Mouse (Mus musculus) CD8-positive naive resting alpha-beta T cell, adult 2 months (primary cell): ENCODE measurements around the gene Golga2.

Experiments
- DNase-seq, 2 experiments: peaks; one replicate each; pipeline ENCODE4 v3.0.0; 2022; ENCODE audit warnings: low read depth in 2 of 2, low spot score in 2 of 2

The Golga2 gene

DNA sequence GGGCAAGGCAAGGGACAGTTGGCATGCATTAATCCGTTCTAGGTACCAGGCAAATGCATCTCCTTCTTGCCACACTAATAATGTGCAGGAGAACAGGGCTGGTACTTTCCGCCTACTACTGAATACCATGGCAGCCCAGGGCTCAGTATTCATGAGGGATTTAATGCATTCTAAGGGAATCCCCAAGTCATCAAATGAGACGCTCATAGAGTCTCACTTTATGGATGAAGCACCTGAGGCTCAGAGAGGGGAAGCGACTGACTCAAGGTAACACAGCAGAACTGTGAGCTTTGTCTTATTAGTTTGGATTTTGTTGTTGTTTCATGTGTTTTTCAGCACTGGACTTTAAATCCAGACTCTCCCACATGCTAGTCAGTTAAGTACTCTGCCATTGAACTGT is 54.9 kb downstream of the Golga2 start:
- no peak for DNase-seq

DNA sequence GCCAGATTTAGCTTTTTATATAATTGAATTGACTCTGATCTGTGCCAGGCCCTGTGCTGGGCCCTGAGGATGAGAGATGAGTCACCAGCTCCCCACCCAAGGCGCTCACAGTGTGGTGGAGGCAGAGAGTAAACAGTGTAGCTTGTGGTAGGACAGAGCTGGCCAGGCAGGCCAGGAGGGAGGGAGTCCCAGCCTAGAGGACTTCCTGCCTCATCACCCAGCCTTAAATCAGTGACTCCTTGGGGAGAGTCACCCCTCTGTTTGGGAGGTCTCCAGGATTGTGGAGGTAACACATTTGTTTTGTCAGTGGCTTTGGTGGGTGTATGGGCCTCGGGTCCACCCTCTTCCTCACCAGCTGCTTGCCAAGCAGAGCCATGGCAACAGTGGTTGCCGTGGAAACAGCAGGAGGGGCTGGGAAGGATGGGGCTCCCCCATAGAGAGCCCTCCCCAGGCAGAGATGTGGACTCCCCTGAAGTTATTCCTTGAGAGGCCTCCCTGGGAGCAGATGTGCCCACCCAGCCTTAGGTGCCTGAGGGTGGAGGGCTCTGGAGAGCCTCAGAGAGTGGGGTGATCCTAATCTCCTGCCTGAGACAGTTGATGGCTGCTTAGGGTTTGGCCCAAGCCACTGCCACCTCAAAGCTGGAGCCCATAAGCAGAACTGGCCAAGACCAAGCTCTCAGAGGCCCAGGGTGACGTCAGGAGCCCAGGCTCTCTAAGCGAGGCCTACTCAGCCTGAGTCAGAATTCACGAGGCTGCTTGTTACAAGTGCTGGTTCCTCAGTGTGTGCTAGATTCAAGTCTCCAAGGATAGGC is 55.6 kb downstream of the Golga2 start:
- no peak for DNase-seq

DNA sequence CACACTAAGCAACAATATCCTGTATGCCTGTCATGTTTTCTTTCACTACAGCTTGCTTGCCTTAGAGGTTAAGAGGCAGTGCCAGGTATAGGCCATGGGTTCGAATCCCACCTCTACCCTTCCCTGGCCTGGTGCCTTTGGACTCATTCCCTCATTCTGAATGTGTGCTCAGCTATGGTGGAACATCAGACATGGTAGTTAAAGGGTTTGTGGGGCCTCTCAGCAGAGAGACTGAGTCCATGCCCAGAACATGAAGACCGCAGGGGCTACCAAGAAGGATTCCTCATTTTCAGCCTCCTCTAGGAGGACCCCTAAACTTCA is 56.1 kb downstream of the Golga2 start:
- DNase-seq, result no peak

DNA sequence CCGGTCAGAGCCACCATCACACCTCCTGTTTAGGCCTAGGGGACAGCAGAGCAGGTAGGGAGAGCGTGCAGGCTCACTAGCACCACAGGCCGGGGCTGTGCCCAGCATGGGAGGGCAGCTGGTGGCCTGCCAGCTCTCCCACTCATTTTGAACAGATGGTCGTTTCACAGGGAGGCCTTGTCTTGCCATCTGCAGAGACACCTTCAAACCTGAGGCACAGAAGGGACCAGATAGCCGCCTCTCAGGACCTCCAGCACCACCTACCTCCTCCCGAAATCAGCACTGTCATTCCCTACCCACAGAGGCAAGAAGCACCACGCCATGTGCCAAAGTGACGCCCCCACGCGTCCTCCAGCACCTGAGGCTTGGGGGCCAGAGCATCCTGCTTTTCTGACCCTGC is 56.9 kb downstream of the Golga2 start:
- DNase-seq, result no peak

DNA sequence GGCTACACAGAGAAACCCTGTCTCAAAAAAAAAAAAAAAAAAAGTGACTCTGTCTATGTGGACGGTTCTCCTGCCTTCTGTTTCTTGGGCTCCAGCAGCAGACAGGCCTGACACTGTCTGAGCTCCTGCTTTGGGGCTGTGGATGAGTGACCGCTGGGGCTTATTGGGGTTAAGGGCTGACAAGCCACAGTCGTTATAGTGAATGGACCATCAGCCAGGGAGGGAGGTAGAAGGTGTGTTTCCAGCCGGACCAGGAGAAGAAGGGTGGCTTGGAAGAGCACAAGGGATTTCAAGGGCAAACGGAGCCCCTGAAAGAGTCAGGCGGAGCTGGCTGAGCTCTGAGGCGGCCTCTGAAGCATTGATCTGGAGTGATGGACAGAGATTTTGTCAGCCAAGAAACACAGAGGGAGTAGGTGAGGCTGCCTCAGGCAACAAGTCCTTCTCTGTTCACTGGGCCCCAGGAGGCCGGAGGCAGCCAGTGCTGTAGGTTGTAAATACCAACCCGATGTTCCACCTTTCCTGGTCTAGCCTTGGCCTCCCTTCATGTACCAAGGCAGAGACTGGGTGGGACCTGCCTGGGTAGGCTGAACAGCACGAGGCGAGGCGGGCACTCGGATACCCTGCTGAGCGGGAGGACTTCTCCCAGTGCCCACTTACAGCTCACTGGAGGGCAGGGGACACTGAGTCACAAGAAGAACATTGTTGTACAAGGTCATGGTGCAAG is 57.6 kb downstream of the Golga2 start:
- no peak for DNase-seq

DNA sequence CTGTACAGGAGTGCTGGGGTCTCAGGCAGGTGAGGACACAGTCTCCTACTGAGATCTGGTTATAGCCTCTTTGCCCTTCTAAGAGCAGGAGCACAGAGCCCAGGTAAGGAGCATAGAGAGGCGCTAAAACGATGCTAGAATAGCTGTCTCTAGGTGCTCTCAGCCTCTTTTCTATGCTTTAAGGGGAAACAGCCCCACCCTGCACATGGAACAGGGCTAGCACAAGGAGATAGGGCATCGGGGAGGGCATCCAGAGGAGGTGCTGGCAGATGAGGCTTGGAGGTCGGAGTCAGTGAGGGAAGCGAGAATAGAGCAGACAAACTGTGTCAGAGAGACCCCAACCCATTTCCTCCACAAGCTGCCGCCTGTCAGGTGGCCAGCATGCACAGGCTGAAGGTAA is 59.8 kb downstream of the Golga2 start:
- no peak for DNase-seq

DNA sequence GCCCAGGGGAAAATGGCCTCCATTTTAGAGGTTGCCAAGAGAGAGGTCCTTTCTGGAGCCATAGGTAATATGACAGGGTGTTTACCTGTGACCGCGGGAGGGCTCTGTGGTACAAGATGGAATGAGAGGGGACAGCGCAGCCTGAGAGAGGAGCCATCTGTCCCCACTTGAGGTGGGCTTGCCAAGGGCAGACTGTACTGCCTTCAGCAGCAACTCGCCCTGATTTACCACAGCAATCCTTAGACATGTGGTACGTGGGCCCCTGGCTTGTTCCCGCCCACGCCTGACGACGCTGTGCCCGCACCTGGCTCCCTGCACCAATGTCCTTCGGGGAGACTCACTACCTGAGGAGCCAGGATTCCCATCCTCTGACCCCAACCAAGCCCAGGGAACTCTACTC is 61.1 kb downstream of the Golga2 start:
- no peak for DNase-seq

DNA sequence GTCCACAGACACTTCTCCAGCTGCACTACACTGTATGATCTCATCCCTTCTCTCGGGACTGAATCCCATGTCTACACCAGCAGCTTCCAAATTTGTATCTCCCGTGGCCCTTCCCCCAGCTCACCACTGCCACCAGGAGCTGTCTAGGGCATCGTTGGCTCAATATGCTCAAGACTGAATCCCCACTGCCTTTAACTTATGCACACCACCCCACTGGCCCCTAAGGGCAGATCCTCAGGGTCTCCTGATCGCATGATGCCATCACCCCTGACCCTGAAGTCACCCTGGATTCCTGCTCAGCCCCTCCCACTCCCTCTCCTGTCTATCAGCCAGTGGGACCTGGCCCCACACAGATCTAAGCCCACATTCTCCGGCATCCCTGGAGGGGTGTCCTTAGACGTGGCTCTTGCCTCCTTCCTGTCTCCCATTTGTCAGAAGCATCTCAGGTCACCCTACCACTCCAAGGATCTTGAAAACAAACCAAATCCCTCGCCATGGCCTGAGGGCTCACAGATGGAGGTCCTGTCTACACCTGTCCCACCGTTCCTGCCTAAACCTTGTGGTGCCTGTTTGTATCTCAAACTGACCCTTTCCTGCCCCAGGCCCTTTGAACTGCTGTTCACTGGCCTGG is 62.6 kb downstream of the Golga2 start:
- no peak for DNase-seq

DNA sequence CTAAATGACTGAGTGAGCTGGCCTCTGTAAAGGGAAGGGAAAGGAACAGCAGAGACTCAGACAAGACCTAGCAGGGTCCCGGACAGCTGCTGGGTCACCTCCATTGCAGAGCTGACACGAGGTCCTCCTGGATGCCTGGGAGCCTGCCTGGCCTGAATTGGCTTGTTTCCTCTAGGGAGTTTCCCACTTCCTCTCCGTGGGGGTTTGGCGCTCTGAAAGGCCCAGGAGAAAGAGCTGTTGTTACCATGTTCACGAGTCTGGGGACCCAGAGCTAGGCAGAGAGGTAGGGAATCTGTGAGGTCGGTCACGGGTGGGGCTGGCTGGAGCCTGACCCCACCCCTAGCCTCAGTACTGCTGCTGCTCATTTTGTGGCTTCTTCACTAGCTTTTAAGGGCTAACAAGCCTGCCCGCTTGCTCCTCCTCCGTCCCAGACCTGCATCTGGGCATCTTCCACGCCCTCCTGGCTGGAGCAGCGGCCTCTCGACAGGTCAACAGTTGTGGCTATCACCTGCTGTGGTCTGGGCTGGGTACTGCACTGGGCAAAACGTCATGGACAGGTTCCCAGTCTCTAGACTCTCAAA is 63.4 kb downstream of the Golga2 start:
- DNase-seq, result no peak

DNA sequence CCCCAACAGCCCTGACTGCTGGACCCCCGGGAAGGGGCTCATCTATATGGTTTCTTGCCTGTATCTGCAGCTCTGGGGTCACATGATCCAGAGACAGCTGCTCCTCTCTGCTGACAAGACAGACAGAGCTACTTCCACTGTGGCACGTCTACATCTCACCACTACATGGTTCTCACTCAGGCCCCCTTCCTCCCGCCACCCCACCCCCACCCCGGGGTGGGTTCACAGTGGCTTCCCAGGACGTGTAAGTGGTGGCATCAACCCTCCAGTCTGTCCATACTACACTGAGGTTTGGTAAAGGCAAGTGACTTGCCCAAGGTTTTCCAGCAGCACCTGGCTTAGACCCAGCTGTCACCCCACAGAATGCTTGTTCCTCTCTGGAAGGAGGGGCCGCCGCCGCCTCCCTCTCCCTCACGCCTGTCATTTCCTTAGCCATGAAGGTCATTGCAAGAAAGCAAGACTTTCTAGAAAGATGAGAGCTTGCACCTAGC is 64.3 kb downstream of the Golga2 start:
- DNase-seq, result no peak

DNA sequence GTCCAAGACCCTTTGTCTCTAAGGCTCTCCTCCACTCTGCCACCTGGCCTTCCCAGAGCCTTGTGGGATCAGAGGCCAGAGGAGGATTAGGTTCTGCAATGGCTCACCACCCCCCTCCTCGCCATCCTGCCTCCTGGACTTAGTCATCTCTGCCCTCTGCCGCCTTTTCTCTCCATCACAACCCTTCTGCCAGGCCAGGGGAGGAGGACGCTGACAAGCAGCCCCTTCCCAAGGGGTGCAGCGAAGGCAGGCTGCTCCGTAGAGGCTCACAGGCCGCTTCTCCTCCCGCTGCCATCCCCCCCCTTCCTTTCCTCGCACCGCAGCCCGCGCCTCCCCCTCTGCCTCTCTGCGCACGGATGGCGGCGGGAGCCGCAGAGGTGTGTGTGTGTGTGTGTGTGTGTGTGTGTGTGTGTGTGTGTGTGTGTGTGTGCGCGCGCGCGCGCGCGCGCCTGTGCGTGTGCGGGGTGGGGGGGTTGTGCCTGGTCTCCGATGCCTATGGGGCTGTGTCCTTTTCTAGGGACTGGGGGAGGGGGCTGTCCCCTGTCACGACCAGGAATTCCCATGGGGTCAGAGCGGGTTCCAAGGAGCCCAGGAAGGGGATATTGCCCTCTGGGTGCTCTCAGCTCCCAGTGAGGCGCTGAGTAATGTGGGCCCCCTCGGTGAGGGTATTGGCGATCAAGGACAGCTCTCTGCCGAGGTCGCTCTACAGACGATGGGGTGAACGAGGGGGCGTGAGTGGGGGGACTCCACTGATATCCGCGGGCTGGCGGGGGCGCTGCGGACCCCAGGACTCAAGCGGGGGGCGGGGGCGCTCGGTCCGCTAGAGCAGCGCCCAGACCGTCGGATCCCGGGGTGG is 65.2 kb downstream of the Golga2 start, which contains the start of gene Ciz1:
TSS of gene Ciz1 (plus strand) at position 177 of the 856 bp plus-strand sequence.
- peak in 1 of 2 experiments; percentile 35 for DNase-seq

DNA sequence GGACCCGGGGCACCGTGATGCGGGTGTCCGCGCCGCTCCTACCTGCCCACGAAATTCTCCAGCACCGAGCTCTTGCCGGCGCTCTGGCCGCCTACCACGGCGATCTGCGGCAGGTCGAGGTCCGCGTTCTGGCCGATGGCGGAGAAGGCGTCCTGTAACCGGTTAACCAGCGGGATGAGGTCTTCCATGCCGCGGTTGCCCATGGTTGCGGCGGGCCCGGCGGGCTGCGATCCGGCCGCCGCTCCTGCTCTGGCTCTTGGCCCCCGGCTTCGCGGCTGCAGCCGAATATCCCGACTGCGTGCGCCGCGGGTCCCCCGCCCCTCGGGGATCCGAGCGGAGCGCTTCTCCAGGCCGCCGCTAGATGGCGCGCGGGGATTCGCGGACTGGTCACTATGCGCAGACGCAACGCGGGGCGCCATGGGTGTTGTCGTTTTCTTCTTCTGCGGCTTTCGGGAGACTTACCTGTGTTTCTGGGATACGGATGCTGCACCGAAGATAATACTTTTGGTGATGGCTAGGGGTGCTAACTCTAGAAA is 65.9 kb downstream of the Golga2 start, which contains the start of gene Dnm1:
TSS of gene Dnm1 (minus strand) at position 332 of the 536 bp plus-strand sequence.
- DNase-seq, result peak; percentile 82 to 86

DNA sequence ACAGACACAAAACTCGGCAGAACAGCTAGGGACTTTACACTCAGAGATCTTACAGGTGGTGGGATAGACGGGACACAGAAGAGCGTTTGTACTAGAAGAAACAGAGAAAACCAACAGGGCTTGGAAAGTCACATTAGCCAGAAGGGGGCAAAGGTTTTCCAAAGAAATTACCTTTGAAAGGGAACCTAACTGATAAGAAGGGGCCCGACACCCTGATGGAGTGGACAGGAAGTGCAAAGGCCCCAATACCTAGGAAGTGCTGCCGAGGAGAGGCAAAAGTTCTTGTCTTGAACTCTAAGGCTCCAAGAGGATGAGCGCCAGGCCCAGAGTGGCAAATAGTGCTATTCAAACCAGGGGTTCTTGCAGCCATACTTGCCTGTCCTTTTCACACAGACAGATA is 66.7 kb downstream of the Golga2 start:
- no peak for DNase-seq

DNA sequence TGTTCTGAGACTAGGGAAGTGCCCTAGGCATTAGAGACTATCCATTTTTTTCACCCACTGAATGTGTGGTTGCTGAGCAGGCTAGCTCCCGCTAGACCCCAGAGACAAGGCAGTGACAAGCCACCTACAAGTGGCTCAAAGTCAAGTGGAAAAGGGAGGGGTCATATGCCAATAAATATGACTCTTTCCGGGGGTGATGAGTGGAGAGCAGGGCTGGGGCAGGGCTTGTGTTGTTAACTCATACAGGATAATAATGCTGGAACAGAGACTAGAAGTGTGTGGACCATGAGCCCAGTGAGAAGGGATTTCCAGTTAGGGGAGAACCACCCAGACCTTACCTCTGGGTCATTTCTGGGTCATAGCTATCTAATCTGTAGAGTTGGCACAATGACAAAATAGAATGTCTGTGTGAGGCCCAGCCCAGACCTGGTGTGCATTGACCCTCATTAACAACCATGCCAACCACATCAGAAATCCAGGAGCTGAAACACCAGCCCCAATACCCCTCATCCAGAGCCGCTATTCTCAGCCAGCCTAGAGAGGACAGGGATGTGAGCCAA is 67.2 kb downstream of the Golga2 start:
- no peak for DNase-seq

DNA sequence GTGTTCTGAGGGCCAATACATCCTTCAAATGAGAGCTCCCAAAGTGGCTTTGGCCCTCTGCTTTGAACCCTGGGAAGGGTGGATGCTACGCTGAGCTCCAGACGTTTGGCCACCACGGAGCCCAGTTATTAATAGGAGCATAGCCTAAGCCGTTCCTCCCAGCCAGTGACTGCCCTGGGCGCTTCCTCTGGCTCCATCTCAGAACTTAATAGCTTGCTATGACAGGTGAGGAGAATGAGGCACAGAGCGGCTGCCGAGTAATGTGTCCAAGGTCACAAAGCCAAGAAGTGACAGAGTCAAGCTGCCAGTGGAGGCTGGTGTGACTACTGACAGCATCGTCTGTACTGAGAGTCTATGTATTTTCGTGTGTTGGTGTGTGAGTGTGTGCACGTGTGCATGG is 69.0 kb downstream of the Golga2 start:
- no peak for DNase-seq
